Mouse (Mus musculus) embryonic facial prominence, embryonic 15.5 days (tissue): Measurements from ENCODE around the gene Metrnl. TPM values are rescaled to one million over a fixed set of nuclear protein-coding genes. Genes with fewer than 3 reads are reported as not detected.

Source experiments
- ATAC-seq: fragments of 200-750 bp; cut with Nextera tagmentation; 2 replicates; pipeline ENCODE4 v1.8.0; 2017; ENCODE audit warnings: low read depth, moderate TSS enrichment; ENCODE audit not compliant: insufficient number of reproducible peaks, low FRiP score, low TSS enrichment
- H3K27ac ChIP-seq: fragments of 300-500 bp; sonication (generic); replicated peaks from 2 replicates; pipeline ENCODE4 v1.5.1; 2015; ENCODE audit warnings: mild to moderate bottlenecking, inconsistent platforms
- H3K27me3 ChIP-seq: fragments of 300-500 bp; sonication (generic); 2 replicates; pipeline ENCODE4 v1.6.1; 2015; ENCODE audit warnings: inconsistent platforms
- H3K36me3 ChIP-seq: fragments of 300-500 bp; sonication (generic); 2 replicates; pipeline ENCODE4 v1.6.1; 2015; ENCODE audit warnings: mild to moderate bottlenecking, inconsistent platforms
- H3K4me1 ChIP-seq: fragments of 300-500 bp; sonication (generic); 2 replicates; pipeline ENCODE4 v1.6.1; 2015; ENCODE audit warnings: inconsistent platforms
- H3K4me2 ChIP-seq: fragments of 300-500 bp; sonication (generic); replicated peaks from 2 replicates; pipeline ENCODE4 v1.6.1; 2015; ENCODE audit warnings: mild to moderate bottlenecking, inconsistent platforms
- H3K4me3 ChIP-seq: fragments of 300-500 bp; sonication (generic); replicated peaks from 2 replicates; pipeline ENCODE4 v1.5.1; 2015; ENCODE audit warnings: mild to moderate bottlenecking, inconsistent platforms
- H3K9ac ChIP-seq: fragments of 300-500 bp; sonication (generic); 2 replicates; pipeline ENCODE4 v1.6.1; 2015; ENCODE audit warnings: inconsistent platforms
- H3K9me3 ChIP-seq: fragments of 300-500 bp; sonication (generic); replicated peaks from 2 replicates; pipeline ENCODE4 v1.6.1; 2016; ENCODE audit warnings: inconsistent platforms
- WGBS: fragments of 180-500 bp; shearing (Covaris S2); methylation state at CpG from one replicate; pipeline ENCODE4 v1.1.7; 2015; 5-methylcytosine and 5-hydroxymethylcytosine counted together
- polyA plus RNA-seq: library from polyadenylated mRNA; unstranded; fragments of >200 nt; fragmentation: Nextera tagmentation; extraction: Ambion mirVana; gene quantifications from 2 replicates; pipeline ENCODE4 v1.2.1, GENCODE M21; 2015

The Metrnl gene
- polyA plus RNA-seq, 1 experiment from 2014 or later = 76.3 TPM

DNA sequence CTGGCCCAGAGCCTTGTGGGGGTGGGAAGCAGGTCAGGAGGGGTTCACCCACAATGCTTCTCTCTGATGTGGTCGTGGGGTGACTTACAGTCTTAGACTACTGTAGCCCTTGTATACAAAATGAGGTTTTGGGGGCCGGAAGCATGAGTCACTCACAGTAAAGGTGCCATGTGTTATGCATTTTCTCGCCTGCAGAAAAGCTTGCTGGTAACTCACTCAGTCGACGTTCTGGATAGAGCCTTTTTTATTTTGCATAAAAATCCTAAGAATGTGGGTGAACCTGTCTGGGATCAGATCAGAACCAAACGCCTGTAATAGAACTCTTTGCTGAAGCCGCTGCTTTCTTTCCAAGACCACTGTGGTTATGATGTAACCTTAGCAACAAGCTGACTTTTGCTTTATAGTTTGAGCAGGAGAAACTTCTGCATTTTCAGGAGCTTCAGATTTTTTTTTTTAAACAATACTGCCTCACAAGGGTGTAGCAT is 5.2 kb downstream of the Metrnl start:
- ATAC-seq = no peak
- 4% methylated on average over 7 of the region's 7 CpGs for WGBS
- Histone ChIP-seq H3K4me3 (no peak overlapping the region), H3K27ac (peak overlapping the region; percentile 67), H3K4me1 (peaks cover 53% of the 10 kb centered on the region), H3K4me2 (peak overlapping the region; percentile 24), H3K36me3 (no peaks in the 10 kb centered on the region; the same call in 1 of the 2 replicates), H3K9ac (no peak overlapping the region), H3K9me3 (no peaks in the 10 kb centered on the region), H3K27me3 (no peaks in the 10 kb centered on the region)

DNA sequence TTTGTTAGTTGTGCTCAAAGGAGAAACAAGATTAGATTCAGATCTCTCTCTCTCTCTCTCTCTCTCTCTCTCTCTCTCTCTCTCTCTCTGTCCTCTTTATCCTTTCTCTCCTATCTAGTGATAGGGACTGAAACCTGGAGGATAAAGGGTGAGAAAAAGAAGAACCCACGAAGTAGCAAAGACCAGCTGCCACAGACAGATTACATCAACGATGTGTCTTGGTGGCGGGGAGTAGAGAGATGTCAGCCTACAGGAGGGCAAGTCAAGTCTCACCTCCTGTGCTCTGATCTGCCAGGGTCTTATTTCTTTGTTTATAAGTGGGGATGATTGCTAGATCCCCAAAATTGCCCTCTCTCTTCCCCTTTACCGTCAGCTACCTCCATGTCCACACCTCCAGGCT is 7.9 kb downstream of the Metrnl start:
- no peak overlapping the region for H3K9ac ChIP-seq
- WGBS = 76% methylated on average over 4 of the region's 4 CpGs
- H3K4me1 ChIP-seq = peaks cover 48% of the 10 kb centered on the region
- no peak overlapping the region for H3K4me3 ChIP-seq
- ATAC-seq = no peak
- H3K4me2 ChIP-seq = no peak overlapping the region
- no peaks in the 10 kb centered on the region for H3K27me3 ChIP-seq
- no peak overlapping the region for H3K27ac ChIP-seq
- no peaks in the 10 kb centered on the region; the same call in 1 of the 2 replicates for H3K36me3 ChIP-seq
- H3K9me3 ChIP-seq = no peaks in the 10 kb centered on the region

DNA sequence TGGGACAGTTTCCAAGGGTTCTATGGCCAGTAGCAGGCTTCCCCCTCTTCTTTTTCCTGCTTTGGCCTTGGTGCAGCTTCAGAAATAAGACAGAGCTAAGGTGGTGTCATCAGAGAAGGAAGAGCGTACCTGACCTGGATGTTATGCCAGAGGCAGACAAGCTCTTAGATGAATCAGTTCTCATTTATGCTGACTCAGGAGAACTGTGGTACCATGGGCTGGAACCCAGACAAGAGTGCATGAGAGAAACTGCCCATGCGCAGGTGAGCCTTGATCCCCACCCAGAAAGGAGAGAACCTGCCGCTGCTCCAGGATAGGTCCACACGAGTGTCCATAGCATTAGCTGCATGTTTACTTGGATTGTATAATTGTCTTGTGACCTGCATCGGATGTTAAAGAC is 8.9 kb downstream of the Metrnl start:
- no peak for ATAC-seq
- Histone ChIP-seq H3K4me2 (no peak overlapping the region), H3K4me1 (peaks cover 43% of the 10 kb centered on the region), H3K9ac (no peak overlapping the region), H3K36me3 (peaks cover 5% of the 10 kb centered on the region), H3K27me3 (no peaks in the 10 kb centered on the region), H3K9me3 (no peaks in the 10 kb centered on the region), H3K4me3 (no peak overlapping the region), H3K27ac (no peak overlapping the region; the same call in 1 of the 2 replicates)
- 96% methylated on average over 5 of the region's 5 CpGs for WGBS

DNA sequence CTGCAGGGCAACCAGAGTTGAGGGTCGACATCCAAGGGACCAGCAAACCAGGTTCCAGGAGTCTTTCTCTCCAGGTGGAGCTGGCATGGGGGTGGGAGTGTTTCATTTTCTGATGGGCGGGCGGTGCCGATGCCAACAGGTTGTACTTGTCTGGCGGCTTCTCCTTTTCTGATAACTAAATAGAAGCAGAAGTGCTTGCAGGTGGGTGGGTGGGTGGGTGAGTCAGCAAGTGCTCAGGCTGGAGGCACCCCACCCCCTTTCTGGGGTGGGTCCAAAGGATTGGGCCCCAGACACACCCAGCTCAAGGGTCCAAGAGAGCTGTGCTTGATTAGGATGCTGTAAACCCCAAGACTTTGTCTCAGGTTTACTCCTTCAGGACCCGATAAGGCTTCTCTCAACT is 11.6 kb downstream of the Metrnl start:
- ATAC-seq = no peak
- H3K4me1 ChIP-seq = peaks cover 24% of the 10 kb centered on the region; the same call in 1 of the 2 replicates
- no peaks in the 10 kb centered on the region for H3K9me3 ChIP-seq
- peaks cover 23% of the 10 kb centered on the region for H3K36me3 ChIP-seq
- 87% methylated on average over 6 of the region's 6 CpGs for WGBS
- no peak overlapping the region; the same call in 1 of the 2 replicates for H3K9ac ChIP-seq
- peak overlapping the region; percentile 51 for H3K27ac ChIP-seq
- H3K4me2 ChIP-seq = no peak overlapping the region
- H3K4me3 ChIP-seq = no peak overlapping the region
- H3K27me3 ChIP-seq = no peaks in the 10 kb centered on the region

DNA sequence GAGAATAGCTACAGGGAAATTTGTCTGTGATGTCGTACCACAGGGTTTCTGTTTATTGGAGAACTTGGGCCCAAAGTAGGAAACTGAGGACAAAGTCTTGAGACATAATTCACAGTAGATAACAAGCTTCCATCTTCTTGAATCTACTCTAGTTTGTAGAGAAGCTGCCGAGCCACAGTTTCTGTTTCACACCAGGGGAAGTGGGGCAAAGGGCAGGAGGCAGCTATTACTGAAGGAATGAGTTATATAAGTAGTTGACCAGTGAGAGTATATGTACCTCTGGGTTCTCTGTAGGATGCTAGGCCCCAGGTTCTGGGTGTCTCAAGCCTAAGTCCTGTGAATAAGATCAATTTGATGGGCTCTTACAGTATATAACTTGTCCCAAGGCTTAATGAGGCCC is 12.2 kb downstream of the Metrnl start:
- peaks cover 19% of the 10 kb centered on the region; the same call in 1 of the 2 replicates for H3K4me1 ChIP-seq
- ATAC-seq = no peak
- H3K4me2 ChIP-seq = no peak overlapping the region
- no peak overlapping the region for H3K4me3 ChIP-seq
- peaks cover 23% of the 10 kb centered on the region for H3K36me3 ChIP-seq
- whole genome bisulfite sequencing = 86% methylated on average over 2 of the region's 2 CpGs
- H3K9ac ChIP-seq = no peak overlapping the region
- H3K27ac ChIP-seq = peak overlapping the region; percentile 44; the same call in 1 of the 2 replicates
- no peaks in the 10 kb centered on the region for H3K9me3 ChIP-seq
- no peaks in the 10 kb centered on the region for H3K27me3 ChIP-seq

DNA sequence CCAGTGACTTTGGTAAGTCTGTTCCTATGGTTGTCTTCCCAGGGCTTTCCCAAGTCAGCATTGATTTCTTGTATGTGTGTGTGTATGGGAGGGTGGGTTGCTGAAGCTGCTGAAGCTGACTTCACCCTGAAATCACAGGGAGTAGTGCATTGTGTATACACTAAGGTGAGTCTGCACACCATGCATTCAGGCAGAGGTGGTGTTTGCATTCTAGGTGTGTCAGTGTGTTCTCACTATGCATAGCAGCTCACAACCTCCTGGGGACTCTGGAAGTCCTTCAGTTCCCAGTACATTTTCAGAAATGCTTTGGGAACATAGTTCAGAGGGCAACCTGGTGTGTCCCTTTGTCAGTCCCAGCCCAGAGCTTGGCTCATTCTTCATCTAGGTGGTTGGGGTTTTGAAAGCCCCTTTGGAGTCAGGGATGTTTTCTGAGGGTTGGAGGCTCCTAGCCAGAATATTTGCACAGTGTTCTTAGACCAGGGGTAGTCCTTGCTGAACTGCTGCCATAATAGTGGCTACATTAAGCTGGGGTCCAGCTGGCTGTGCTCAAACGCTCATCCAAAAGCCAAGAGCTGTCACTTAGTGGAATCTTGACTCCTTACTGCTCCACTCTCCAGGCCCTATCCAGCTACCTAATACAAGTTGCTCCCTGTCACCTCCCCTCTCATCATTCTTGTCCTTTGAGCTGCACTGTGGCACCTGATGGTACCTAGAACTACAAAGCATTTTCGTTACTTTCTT is 13.6 kb downstream of the Metrnl start:
- Histone ChIP-seq H3K4me3 (no peak overlapping the region), H3K9ac (no peak overlapping the region), H3K27ac (no peak overlapping the region), H3K36me3 (peaks cover 23% of the 10 kb centered on the region), H3K27me3 (no peaks in the 10 kb centered on the region), H3K4me1 (peaks cover 15% of the 10 kb centered on the region; the same call in 1 of the 2 replicates), H3K4me2 (no peak overlapping the region), H3K9me3 (no peaks in the 10 kb centered on the region)
- 85% methylated on average over 2 of the region's 2 CpGs for WGBS
- ATAC-seq = no peak

DNA sequence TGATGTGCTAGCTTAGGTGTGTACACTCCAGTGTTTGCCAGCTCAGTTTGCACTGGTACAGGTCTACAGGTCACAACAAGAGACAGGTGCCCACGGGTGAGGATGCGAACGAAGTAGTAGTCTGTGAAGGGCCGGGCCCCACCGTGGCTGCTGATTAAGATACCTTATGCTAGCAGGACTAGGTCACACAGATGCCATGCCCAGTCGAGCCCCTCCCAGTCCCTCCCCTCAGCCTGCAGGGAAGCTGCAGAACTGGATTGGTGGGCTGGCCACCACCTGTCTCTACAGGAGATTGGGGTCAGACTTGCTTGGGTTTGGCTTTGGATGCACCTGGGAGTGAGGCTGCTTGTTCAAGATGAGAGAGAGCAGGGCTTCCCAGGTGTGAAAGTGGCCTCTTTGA is 16.4 kb downstream of the Metrnl start:
- Histone ChIP-seq H3K4me2 (no peak overlapping the region), H3K27ac (0 out of 2 replicates have a peak overlapping the region, but pooled peaks have one; percentile 7), H3K9me3 (no peaks in the 10 kb centered on the region), H3K27me3 (no peaks in the 10 kb centered on the region), H3K4me3 (no peak overlapping the region), H3K36me3 (peaks cover 23% of the 10 kb centered on the region), H3K9ac (no peak overlapping the region), H3K4me1 (peaks cover 9% of the 10 kb centered on the region; the same call in 1 of the 2 replicates)
- WGBS = 53% methylated on average over 6 of the region's 6 CpGs
- ATAC-seq = no peak; the same call in 1 of the 2 replicates

DNA sequence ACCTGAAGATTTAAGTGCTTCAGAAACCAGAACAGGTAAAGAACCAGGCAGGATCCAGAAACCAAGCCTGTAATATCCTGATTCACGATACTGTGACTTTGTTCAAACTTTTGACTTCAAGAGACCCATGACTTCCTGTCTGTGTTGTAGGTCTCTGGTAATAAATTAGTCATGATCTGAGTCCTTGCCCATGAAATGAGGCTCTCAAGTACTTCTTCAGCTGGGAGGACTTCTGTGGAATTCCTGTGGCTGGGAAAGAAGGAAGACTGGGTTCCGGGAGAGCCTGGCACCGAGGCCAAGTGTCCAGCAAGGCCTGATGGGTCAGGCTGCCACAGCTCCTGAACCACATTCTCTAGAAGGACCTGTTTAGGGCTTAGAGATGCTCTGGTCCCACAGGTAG is 19.4 kb downstream of the Metrnl start:
- Histone ChIP-seq H3K9ac (no peak overlapping the region), H3K9me3 (no peaks in the 10 kb centered on the region), H3K4me1 (no peaks in the 10 kb centered on the region), H3K4me3 (no peak overlapping the region), H3K27me3 (no peaks in the 10 kb centered on the region), H3K4me2 (no peak overlapping the region), H3K27ac (no peak overlapping the region), H3K36me3 (peaks cover 14% of the 10 kb centered on the region)
- ATAC-seq = no peak
- WGBS = 78% methylated on average over 3 of the region's 3 CpGs

DNA sequence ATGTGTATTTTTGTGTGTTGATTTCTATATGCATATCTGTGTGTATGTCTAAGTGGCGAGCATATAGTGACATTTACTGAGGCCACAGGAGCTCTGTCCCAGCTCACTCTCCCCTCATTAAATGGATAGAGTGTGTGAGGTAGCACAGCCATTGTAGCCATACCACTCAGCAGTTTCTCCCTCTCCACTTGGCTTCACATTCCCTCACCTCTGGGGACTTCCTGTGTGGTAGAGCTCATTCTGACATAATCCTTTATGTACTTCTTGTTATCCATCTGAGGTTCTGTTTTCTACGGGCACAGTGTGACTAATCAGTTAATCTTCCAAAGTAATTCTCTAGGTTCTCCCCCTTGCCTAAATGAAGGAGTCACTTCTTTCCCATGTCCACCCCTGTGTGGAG is 21.1 kb downstream of the Metrnl start:
- Histone ChIP-seq H3K36me3 (no peaks in the 10 kb centered on the region), H3K4me1 (no peaks in the 10 kb centered on the region), H3K4me2 (no peak overlapping the region), H3K9ac (no peak overlapping the region), H3K4me3 (no peak overlapping the region), H3K27ac (no peak overlapping the region), H3K27me3 (no peaks in the 10 kb centered on the region), H3K9me3 (no peaks in the 10 kb centered on the region)
- no peak for ATAC-seq
- WGBS = 65% methylated on average over 2 of the region's 2 CpGs

DNA sequence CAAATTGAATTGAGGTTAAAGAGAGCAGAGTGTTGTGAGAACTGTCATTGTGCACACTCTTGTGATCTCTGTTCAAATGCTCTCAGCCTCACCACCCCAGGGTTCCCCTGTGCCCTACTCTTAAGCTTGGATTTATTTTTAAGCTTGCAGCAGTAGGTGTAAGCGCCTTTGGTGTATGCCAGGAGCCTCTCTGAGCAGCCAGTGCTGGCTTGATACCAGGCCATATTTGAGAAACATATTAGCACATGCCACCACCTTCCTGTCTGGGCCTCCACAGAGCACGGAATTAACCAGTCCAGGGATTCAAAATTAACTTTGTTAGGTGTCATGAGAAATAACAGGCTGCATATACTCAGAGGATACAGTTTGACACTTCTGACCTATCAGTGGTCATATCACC is 25.3 kb downstream of the Metrnl start:
- Histone ChIP-seq H3K36me3 (no peaks in the 10 kb centered on the region), H3K9me3 (no peaks in the 10 kb centered on the region), H3K4me3 (no peak overlapping the region), H3K9ac (no peak overlapping the region), H3K4me2 (no peak overlapping the region), H3K4me1 (no peaks in the 10 kb centered on the region), H3K27ac (no peak overlapping the region), H3K27me3 (no peaks in the 10 kb centered on the region)
- no peak for ATAC-seq
- WGBS = 85% methylated on average over 2 of the region's 2 CpGs

DNA sequence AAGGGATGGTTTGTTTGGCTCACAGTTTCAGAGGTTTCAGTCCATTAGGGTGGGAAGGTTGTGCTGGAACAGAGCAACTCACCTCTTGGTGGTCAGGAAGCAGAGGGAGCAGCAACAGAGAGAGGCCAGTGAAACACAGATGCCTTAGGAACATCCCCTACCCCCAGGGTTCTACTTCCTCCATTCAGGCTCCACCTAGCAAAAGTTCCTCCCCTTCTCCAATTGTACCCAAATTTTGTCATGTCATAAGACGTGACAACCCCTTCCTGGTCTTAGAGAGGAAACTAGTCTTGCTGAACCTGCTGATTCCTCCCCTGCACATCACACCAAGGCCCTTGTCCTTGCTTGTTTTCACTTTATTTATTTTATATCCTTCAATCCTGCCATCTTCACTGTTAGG is 32.8 kb downstream of the Metrnl start:
- Histone ChIP-seq H3K4me1 (peaks cover 14% of the 10 kb centered on the region; the same call in 1 of the 2 replicates), H3K4me2 (no peak overlapping the region), H3K4me3 (no peak overlapping the region), H3K9ac (no peak overlapping the region), H3K27ac (no peak overlapping the region), H3K27me3 (no peaks in the 10 kb centered on the region), H3K36me3 (no peaks in the 10 kb centered on the region), H3K9me3 (no peaks in the 10 kb centered on the region)
- ATAC-seq = no peak
- WGBS = 81% methylated on average over 1 of the region's 1 CpGs

DNA sequence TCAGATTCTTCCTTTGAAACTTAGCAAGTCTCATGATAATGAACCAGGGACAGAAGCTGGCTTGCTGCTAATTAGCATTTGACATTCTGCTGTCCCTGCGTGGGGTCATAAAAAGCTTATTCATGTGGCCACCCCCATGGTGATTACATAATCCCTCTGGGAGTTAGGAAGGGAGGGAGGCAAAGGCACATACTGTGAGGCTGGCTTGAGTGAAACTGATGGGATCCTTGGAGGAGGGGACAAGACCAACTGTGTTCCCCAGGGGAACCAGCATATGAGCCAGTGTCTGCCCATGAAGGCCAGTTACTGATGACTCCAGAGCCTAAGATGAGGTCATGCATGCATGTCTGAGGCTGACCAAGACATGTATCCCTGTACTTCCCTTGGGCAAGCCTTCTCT is 33.5 kb downstream of the Metrnl start:
- H3K36me3 ChIP-seq = no peaks in the 10 kb centered on the region
- no peaks in the 10 kb centered on the region for H3K27me3 ChIP-seq
- ATAC-seq = no peak
- peaks cover 14% of the 10 kb centered on the region; the same call in 1 of the 2 replicates for H3K4me1 ChIP-seq
- H3K4me2 ChIP-seq = no peak overlapping the region
- H3K4me3 ChIP-seq = no peak overlapping the region
- H3K27ac ChIP-seq = no peak overlapping the region
- 29% methylated on average over 1 of the region's 1 CpGs for WGBS
- H3K9ac ChIP-seq = no peak overlapping the region
- no peaks in the 10 kb centered on the region for H3K9me3 ChIP-seq
